Mouse (Mus musculus): ENCODE results near the gene Avil.
"Not testable (repeated sequence)": the region's sequence is repeated elsewhere in the genome, so short reads cannot be mapped to it uniquely, and the experiment has no call there.

The Avil gene

GRCm38 (mm10) chr10:127059174-127059967 is 58.9 kb downstream of the Avil start:
- DNase-seq (ENCODE audit: low spot score in 2 of 2), result no peak

GRCm38 (mm10) chr10:127059968-127060916 is 59.7 kb downstream of the Avil start, which contains the start of gene March9:
Gene March9 (minus strand): TSS chr10:127060184.
- peak; percentile 66 to 69 for DNase-seq (ENCODE audit: low spot score in 2 of 2)

DNA sequence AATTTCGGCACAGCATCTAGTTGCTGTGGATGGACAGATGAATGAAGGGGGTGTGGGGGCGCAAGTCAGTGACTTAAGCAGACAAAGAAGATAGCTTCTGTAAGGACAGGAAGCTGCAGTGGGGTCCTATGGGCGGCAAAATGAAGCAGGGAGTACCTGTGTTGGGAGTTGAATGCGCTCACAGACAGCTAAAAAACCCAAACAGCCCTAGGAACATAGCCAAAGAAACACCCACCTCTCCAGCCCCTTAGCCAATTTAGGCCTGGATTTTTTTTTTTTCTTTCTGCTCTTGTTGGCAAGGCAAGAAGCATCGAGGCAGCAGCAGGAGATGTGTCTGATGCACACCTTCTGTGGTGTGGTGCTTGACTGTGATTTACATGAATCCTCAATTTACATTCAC is 60.6 kb downstream of the Avil start:
- DNase-seq (ENCODE audit: low spot score in 2 of 2), result no peak

- DNase-seq (ENCODE audit: low spot score in 2 of 2), result no peak
These were observed 61.0 kb downstream of the Avil start for GRCm38 (mm10) chr10:127061513-127061912.

- DNase-seq (ENCODE audit: low spot score in 2 of 2), result not testable (repeated sequence)
These were observed 61.6 kb downstream of the Avil start for GRCm38 (mm10) chr10:127062101-127062500.

- DNase-seq (ENCODE audit: low spot score in 2 of 2), result no peak
These were observed 62.0 kb downstream of the Avil start for GRCm38 (mm10) chr10:127062503-127062902.

DNA sequence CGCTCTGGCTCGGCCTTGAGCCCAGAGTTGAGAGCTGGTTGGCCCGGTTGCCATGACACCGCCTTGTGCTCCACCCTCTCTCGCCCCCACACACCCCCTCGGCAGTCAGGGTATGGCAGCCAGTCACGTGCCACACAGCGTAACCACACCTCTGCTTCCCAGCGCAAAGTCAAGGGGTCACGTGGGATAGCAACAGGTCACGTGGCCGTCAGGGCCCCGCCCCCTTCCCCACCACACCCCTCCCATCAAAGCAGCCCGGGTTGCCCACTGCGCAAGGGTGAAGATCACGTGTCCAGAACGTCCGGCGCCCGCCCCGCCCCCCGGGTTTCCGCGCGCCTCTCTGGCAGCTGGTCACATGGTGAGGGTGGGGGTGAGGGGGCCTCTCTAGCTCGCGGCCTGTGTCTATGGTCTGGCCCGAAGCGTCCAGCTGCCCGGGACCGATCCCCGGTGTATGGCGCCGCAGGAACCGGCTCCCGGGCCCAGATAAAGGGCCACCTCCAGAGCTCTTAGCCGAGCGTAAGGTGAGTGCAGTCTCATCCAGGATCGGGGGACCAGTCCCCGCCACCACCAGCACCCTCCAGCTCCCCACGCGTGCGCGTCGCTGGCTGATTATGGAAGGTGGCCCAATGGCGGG is 62.8 kb downstream of the Avil start, which contains the start of gene Cdk4:
TSS of gene Cdk4 (plus strand) at position 296 of the 634 bp plus-strand sequence.
- peak; percentile 96 to 99 for DNase-seq (ENCODE audit: low spot score in 2 of 2)

- no peak for DNase-seq (ENCODE audit: low spot score in 2 of 2)
These were observed 63.7 kb downstream of the Avil start for GRCm38 (mm10) chr10:127063913-127064870.

GRCm38 (mm10) chr10:127065981-127066380 is 65.5 kb downstream of the Avil start:
- no peak for DNase-seq (ENCODE audit: low spot score in 2 of 2)

GRCm38 (mm10) chr10:127066519-127067018 is 66.1 kb downstream of the Avil start:
- no peak for DNase-seq (ENCODE audit: low spot score in 2 of 2)

- no peak for DNase-seq (ENCODE audit: low spot score in 2 of 2)
These were observed 68.0 kb downstream of the Avil start for GRCm38 (mm10) chr10:127068360-127069038.

DNA sequence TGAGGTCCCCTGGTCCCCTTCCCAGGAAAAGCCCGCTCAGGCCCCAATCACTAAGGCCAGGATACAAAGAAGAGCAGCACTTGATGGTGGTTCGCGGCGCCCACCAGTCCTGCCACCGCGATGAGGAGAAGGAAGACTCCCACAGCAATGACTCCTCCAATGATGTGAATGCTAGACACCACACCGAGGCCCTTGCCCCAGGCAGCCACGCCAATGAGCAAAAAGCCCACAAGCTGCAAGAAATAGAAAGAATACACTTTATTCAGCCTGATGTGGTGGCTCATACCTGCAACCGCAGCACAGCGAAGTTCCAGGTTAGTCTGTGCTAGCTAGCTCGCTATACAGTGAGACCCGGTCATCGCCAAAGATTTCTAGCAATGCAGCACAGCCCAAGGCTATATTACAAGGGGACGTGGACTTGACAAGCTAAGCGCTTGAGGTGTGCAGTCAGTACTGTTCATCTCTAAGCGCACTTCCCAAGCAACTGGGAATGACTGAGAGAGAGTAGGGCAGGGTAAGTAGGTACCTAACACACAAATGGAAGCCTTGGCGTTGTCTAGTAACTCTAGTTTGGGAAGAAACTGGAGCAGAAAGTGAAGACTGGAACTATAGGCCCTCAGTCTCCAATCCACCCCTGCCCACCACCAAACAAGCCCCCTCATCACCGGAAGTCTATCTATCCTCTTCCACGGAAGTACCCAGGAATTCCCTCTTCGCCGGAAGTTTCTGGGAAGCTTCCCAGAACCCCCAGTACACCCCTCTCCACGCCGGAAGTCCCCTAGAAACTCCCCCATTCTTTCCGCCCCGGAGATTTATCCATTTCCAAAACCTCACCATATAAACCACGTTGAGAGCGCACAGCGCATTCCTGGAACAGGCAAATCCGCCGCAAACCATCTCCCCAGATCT is 69.0 kb downstream of the Avil start:
- DNase-seq (ENCODE audit: low spot score in 2 of 2), result no peak
